Mouse (Mus musculus): ENCODE data around the gene Dnajc11. TPM values are rescaled to one million over a fixed set of nuclear protein-coding genes. Genes with fewer than 3 reads are reported as not detected.
A peak's percentile ranks its signal among the peaks of the same experiment; 100 is the strongest.

Dnajc11 gene
- polyA plus RNA-seq, 1 experiment from 2014 or later = 47.5 TPM

GRCm38 (mm10) chr4:152027524-152027923, 94.0 kb downstream of the Dnajc11 start, which contains the start of gene Zbtb48:
Zbtb48 (minus strand) TSS chr4:152027671.
- H3K27me3 ChIP-seq (replicated peaks; ENCODE audit: control insufficient read depth, insufficient read depth, low read length) = no peaks in the 10 kb centered on the region
- H3K4me2 ChIP-seq (ENCODE audit: low read depth, low read length) = peak within 1 kb of the TSS; percentile 98
- peak within 1 kb of the TSS; percentile 82 for H3K9ac ChIP-seq (ENCODE audit: low read depth, low read length)
- H3K4me3 ChIP-seq (ENCODE audit: low read depth, low read length) = peak within 1 kb of the TSS; percentile 79
- WGBS = 0% methylated on average over 19 of the region's 35 CpGs
- ATAC-seq (ENCODE audit: low read depth) (peak; percentile 99), DNase-seq (ENCODE audit: low spot score) (peak; percentile 99)
- peak within 1 kb of the TSS; percentile 44 for H3K27ac ChIP-seq (replicated peaks; ENCODE audit: low read depth, low read length)
- H3K4me1 ChIP-seq (ENCODE audit: control insufficient read depth, insufficient read depth, low read length) = peaks cover 22% of the 10 kb centered on the region
- H3K36me3 ChIP-seq (ENCODE audit: control insufficient read depth, insufficient read depth, low read length) = peaks cover 18% of the 10 kb centered on the region
- H3K9me3 ChIP-seq (ENCODE audit: control insufficient read depth, low read length) = no peaks in the 10 kb centered on the region

GRCm38 (mm10) chr4:152028456-152028855, 95.0 kb downstream of the Dnajc11 start:
- Histone ChIP-seq H3K27me3 (replicated peaks; ENCODE audit: control insufficient read depth, insufficient read depth, low read length) (no peaks in the 10 kb centered on the region), H3K36me3 (ENCODE audit: control insufficient read depth, insufficient read depth, low read length) (peaks cover 8% of the 10 kb centered on the region), H3K4me2 (ENCODE audit: low read depth, low read length) (peak overlapping the region; percentile 98), H3K9me3 (ENCODE audit: control insufficient read depth, low read length) (no peaks in the 10 kb centered on the region), H3K9ac (ENCODE audit: low read depth, low read length) (peak overlapping the region; percentile 34; the same call in 1 of the 2 replicates), H3K4me1 (ENCODE audit: control insufficient read depth, insufficient read depth, low read length) (peaks cover 22% of the 10 kb centered on the region), H3K27ac (replicated peaks; ENCODE audit: low read depth, low read length) (no peak overlapping the region), H3K4me3 (ENCODE audit: low read depth, low read length) (peak overlapping the region; percentile 79)
- 59% methylated on average over 15 of the region's 15 CpGs for WGBS
- ATAC-seq (ENCODE audit: low read depth) = no peak
- DNase-seq (ENCODE audit: low spot score) = no peak

- DNase-seq (ENCODE audit: low spot score) = no peak
- H3K9ac ChIP-seq (ENCODE audit: low read depth, low read length) = peak overlapping the region; percentile 34; the same call in 1 of the 2 replicates
- no peaks in the 10 kb centered on the region for H3K27me3 ChIP-seq (replicated peaks; ENCODE audit: control insufficient read depth, insufficient read depth, low read length)
- no peak for ATAC-seq (ENCODE audit: low read depth)
- H3K9me3 ChIP-seq (ENCODE audit: control insufficient read depth, low read length) = no peaks in the 10 kb centered on the region
- no peak overlapping the region for H3K4me3 ChIP-seq (ENCODE audit: low read depth, low read length)
- peaks cover 22% of the 10 kb centered on the region for H3K4me1 ChIP-seq (ENCODE audit: control insufficient read depth, insufficient read depth, low read length)
- peak overlapping the region; percentile 98; the same call in 1 of the 2 replicates for H3K4me2 ChIP-seq (ENCODE audit: low read depth, low read length)
- peaks cover 4% of the 10 kb centered on the region; the same call in 1 of the 2 replicates for H3K36me3 ChIP-seq (ENCODE audit: control insufficient read depth, insufficient read depth, low read length)
- WGBS = 38% methylated on average over 5 of the region's 5 CpGs
- no peak overlapping the region for H3K27ac ChIP-seq (replicated peaks; ENCODE audit: low read depth, low read length)
Observed at GRCm38 (mm10) chr4:152029087-152029486, 95.6 kb downstream of the Dnajc11 start.

GRCm38 (mm10) chr4:152029997-152030396, 96.5 kb downstream of the Dnajc11 start:
- no peaks in the 10 kb centered on the region for H3K27me3 ChIP-seq (replicated peaks; ENCODE audit: control insufficient read depth, insufficient read depth, low read length)
- H3K27ac ChIP-seq (replicated peaks; ENCODE audit: low read depth, low read length) = 0 out of 2 replicates have a peak overlapping the region, but pooled peaks have one; percentile 21
- WGBS = 64% methylated on average over 4 of the region's 4 CpGs
- H3K4me2 ChIP-seq (ENCODE audit: low read depth, low read length) = peak overlapping the region; percentile 15; the same call in 1 of the 2 replicates
- H3K36me3 ChIP-seq (ENCODE audit: control insufficient read depth, insufficient read depth, low read length) = no peaks in the 10 kb centered on the region
- DNase-seq (ENCODE audit: low spot score) = peak; percentile 77
- peaks cover 22% of the 10 kb centered on the region for H3K4me1 ChIP-seq (ENCODE audit: control insufficient read depth, insufficient read depth, low read length)
- no peak for ATAC-seq (ENCODE audit: low read depth)
- H3K9me3 ChIP-seq (ENCODE audit: control insufficient read depth, low read length) = no peaks in the 10 kb centered on the region
- no peak overlapping the region for H3K4me3 ChIP-seq (ENCODE audit: low read depth, low read length)
- H3K9ac ChIP-seq (ENCODE audit: low read depth, low read length) = no peak overlapping the region; the same call in 1 of the 2 replicates

Other genes starting within 250 kb of the Dnajc11 start
- 77.3 and 88.0 TPM in 2 replicates for gene Camta1, start 71.8 kb upstream of the Dnajc11 start, polyA plus RNA-seq (2014; fragmentation: Nextera tagmentation; extraction: Ambion mirVana)
- 31.7 and 32.7 TPM in 2 replicates for gene Thap3, start 55.3 kb downstream of the Dnajc11 start, polyA plus RNA-seq (2014; fragmentation: Nextera tagmentation; extraction: Ambion mirVana)
- gene Phf13, start 62.6 kb downstream of the Dnajc11 start, polyA plus RNA-seq (2014; fragmentation: Nextera tagmentation; extraction: Ambion mirVana) = 30.1 and 32.6 TPM in 2 replicates
- 10.9 and 11.2 TPM in 2 replicates for gene Klhl21, start 75.1 kb downstream of the Dnajc11 start, polyA plus RNA-seq (2014; fragmentation: Nextera tagmentation; extraction: Ambion mirVana)
- gene Zbtb48, start 94.0 kb downstream of the Dnajc11 start, polyA plus RNA-seq (2014; fragmentation: Nextera tagmentation; extraction: Ambion mirVana) = 19.0 and 19.9 TPM in 2 replicates
- gene Tas1r1, start 104.9 kb downstream of the Dnajc11 start, polyA plus RNA-seq (2014; fragmentation: Nextera tagmentation; extraction: Ambion mirVana) = 1.2 and 1.5 TPM in 2 replicates
- gene Nol9, start 105.6 kb downstream of the Dnajc11 start, polyA plus RNA-seq (2014; fragmentation: Nextera tagmentation; extraction: Ambion mirVana) = 25.1 and 26.5 TPM in 2 replicates
- gene Plekhg5, start 138.8 kb downstream of the Dnajc11 start, polyA plus RNA-seq (2014; fragmentation: Nextera tagmentation; extraction: Ambion mirVana) = 12.0 and 13.4 TPM in 2 replicates
- 0.65 and 1.4 TPM in 2 replicates for gene Tnfrsf25, start 182.2 kb downstream of the Dnajc11 start, polyA plus RNA-seq (2014; fragmentation: Nextera tagmentation; extraction: Ambion mirVana)
- 4.2 and 4.4 TPM in 2 replicates for gene Espn, start 218.7 kb downstream of the Dnajc11 start, polyA plus RNA-seq (2014; fragmentation: Nextera tagmentation; extraction: Ambion mirVana)
- 0.25 and 0.43 TPM in 2 replicates for gene Hes2, start 225.2 kb downstream of the Dnajc11 start, polyA plus RNA-seq (2014; fragmentation: Nextera tagmentation; extraction: Ambion mirVana)
- gene Acot7, start 244.4 kb downstream of the Dnajc11 start, polyA plus RNA-seq (2014; fragmentation: Nextera tagmentation; extraction: Ambion mirVana) = 70.1 and 71.8 TPM in 2 replicates

Measured in embryonic facial prominence, embryonic 14.5 days (tissue).